Mouse (Mus musculus) CH12F3 (cell line): ENCODE results near the gene Gm20388.

Experiments
- in situ Hi-C: fragments of 300-500 bp; cut with MboI; formaldehyde crosslinking; loops from 2 replicates; pipeline ENCODE4 v1.14.3; 2020; ENCODE audit warnings: low sequenced_read_pairs

The Gm20388 gene

GRCm38 (mm10) chr8:123373403-123374238 is 3463.0 kb downstream of the Gm20388 start, which contains the start of gene Tcf25:
TSS of gene Tcf25 (plus strand) at chr8:123373753.
- in situ Hi-C loops, result no loop called here

- in situ Hi-C loops, result no loop called here
These were observed 3463.6 kb downstream of the Gm20388 start for GRCm38 (mm10) chr8:123374239-123374578.

DNA sequence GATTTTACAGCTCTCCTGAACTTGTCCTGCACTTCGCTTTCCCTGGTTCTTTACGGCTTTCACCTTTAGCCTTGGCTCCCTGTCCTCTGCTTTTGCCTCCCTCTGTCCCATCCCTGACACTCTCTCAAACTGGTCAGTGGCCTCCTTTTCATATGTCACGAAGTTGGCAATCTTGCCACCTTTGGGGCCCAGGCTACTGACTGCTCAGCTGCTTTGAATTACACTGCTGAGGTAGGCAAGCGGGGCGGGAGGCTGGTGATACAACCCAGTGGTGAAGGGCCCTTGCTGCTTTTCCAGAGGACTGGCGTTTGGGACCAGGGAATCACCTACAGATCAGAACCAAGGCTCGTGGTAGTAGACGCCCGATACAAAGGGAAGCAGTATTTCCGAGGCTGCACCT is 3465.1 kb downstream of the Gm20388 start:
- in situ Hi-C loops, result no loop called here

DNA sequence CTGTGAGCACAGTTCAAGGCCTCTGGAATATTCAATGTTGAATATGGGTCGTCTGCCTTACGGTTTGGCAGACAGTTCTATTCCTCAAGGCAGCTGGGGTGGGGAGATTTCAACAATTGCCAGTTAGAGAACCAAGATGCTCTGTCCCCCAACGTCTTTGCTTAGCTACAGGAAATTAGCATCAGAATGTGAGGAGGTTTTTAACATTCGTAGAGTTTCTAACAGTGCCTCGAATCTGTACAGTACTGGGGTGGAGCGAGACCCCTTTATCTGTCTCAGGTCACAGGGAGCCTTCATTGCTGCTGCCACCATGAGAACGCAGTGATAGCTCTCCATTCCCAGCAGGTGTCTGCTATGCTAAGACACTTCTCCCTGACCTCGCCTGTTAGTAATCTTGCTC is 3465.5 kb downstream of the Gm20388 start:
- in situ Hi-C loops, result no loop called here

DNA sequence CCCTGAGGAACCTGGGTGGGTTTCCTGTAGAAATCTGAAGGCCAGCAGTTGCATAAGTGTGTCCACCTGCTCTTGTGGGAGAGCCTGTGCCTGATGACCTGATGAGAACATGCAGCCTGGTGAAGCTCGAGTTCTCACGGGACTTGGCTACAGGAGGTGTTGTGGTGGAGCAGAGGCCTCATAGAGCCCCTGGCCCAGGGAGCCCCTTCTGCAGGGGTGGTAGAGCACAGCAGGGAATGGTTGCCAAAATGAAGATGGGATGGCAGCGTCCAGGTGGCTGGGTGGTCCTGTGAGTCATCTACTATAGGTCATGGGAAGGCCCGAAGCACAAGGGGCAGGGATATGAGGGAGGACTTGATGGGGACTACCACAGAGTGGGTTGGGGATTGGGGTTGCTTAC is 3471.1 kb downstream of the Gm20388 start:
- in situ Hi-C loops, result no loop called here

DNA sequence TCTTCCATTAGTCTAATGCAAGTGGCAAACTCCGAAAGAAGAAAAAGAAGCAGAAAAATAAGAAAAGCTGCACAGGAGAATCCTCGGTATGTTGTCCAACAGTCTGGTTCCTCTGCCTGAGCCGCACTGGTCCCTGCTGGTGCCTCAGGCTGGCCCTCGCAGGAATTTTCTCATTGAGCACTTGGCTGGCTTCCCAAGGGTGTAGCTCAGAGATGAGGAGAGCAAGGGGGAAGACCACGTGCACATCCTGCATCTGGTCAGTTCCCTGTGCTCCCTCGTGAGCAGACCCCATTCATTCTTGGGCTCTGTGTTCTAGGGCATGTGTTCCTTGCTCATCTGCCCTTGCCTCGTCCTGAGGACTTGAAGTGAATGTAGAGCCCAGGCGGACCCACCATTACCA is 3471.9 kb downstream of the Gm20388 start:
- in situ Hi-C loops, result no loop called here

GRCm38 (mm10) chr8:123384883-123385540 is 3474.4 kb downstream of the Gm20388 start:
- in situ Hi-C loops, result no loop called here

- in situ Hi-C loops, result no loop called here
These were observed 3476.4 kb downstream of the Gm20388 start for GRCm38 (mm10) chr8:123387041-123387440.

DNA sequence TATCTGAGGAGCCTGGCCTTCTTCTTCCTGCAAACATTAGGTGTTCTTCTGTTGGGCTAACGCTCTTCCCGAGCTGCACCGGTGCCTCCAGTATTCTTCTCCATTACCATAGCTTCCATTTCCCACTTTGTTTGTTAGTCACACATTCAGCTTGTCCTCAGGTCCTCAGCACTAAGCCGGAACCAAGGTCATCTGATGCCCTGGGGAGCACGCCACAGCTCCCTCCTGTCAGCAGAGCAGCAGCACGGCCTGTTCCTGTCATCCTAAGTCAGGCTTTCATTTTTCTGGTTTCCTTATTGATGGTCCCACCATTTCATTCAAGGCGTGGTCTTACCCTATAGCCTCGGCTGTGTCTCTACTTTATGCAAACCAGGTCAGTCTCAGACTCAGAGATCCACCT is 3477.2 kb downstream of the Gm20388 start:
- in situ Hi-C loops, result no loop called here

GRCm38 (mm10) chr8:123389026-123389425 is 3478.4 kb downstream of the Gm20388 start:
- in situ Hi-C loops, result no loop called here

- in situ Hi-C loops, result no loop called here
These were observed 3487.7 kb downstream of the Gm20388 start for GRCm38 (mm10) chr8:123398308-123398707.

GRCm38 (mm10) chr8:123401936-123402335 is 3491.3 kb downstream of the Gm20388 start:
- in situ Hi-C loops, result no loop called here

GRCm38 (mm10) chr8:123402730-123403326 is 3492.2 kb downstream of the Gm20388 start:
- in situ Hi-C loops, result no loop called here

- in situ Hi-C loops, result no loop called here
These were observed 3493.9 kb downstream of the Gm20388 start for GRCm38 (mm10) chr8:123404521-123404920.

GRCm38 (mm10) chr8:123406786-123407185 is 3496.1 kb downstream of the Gm20388 start, which contains the start of gene Mc1r:
TSS of gene Mc1r (plus strand) at chr8:123407107.
- in situ Hi-C loops, result no loop called here

DNA sequence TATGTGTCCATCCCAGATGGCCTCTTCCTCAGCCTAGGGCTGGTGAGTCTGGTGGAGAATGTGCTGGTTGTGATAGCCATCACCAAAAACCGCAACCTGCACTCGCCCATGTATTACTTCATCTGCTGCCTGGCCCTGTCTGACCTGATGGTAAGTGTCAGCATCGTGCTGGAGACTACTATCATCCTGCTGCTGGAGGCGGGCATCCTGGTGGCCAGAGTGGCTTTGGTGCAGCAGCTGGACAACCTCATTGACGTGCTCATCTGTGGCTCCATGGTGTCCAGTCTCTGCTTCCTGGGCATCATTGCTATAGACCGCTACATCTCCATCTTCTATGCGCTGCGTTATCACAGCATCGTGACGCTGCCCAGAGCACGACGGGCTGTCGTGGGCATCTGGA is 3497.0 kb downstream of the Gm20388 start:
- in situ Hi-C loops, result no loop called here

GRCm38 (mm10) chr8:123408586-123409544 is 3498.2 kb downstream of the Gm20388 start:
- in situ Hi-C loops, result no loop called here

DNA sequence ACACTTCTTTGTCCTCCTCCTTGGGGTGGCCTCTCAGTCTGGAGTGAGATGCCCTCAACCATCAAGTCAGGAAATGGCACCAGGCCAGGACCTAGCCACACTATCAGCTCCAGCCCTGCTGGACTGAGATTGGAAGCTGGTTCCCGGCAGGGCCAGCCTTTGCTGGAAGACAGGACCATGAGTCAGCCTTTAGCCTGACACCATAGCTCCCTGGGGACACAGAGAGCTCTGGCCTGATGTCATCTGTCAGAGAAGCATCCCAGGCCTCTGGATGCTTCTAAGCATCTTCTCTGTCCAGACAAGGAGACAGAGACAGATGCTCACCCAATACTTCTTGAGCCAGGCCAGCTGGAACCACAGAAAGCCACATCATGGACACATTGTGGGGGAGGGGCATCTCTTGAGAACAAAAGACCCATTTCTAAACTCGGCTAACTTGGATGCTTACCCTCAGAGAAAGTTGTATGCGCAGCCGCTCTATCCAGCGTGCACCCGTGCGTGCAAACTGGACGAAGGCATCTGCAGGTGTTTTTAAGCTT is 3499.5 kb downstream of the Gm20388 start:
- in situ Hi-C loops, result no loop called here

- in situ Hi-C loops, result no loop called here
These were observed 3500.1 kb downstream of the Gm20388 start for GRCm38 (mm10) chr8:123410788-123411187.

GRCm38 (mm10) chr8:123411246-123411645 is 3500.6 kb downstream of the Gm20388 start, which contains the start of gene Tubb3:
TSS of gene Tubb3 (plus strand) at chr8:123411424.
- in situ Hi-C loops, result no loop called here
